Mouse (Mus musculus) olfactory bulb, adult 2 months (tissue): ENCODE data around the gene Akr1b7. TPM values are rescaled to one million over a fixed set of nuclear protein-coding genes. Genes with fewer than 3 reads are reported as not detected.
"Not testable (repeated sequence)": the region's sequence is repeated elsewhere in the genome, so short reads cannot be mapped to it uniquely, and the experiment has no call there.

Source experiments
- H3K27ac ChIP-seq: fragments of 200-500 bp; 2 replicates; pipeline ENCODE4 v1.5.1; 2012; ENCODE audit warnings: low read depth, low read length; ENCODE audit not compliant: insufficient read depth
- H3K4me1 ChIP-seq: fragments of 200-500 bp; 2 replicates; pipeline ENCODE4 v1.6.1; 2012; ENCODE audit warnings: low read length; ENCODE audit not compliant: control insufficient read depth, insufficient read depth
- H3K4me3 ChIP-seq: fragments of 200-500 bp; 2 replicates; pipeline ENCODE4 v1.5.1; 2012; ENCODE audit warnings: mild to moderate bottlenecking, low read depth, low read length, moderate library complexity; ENCODE audit not compliant: insufficient read depth
- CTCF ChIP-seq: fragments of 200-500 bp; IDR thresholded peaks from 2 replicates; pipeline ENCODE4 v1.5.1; 2012; ENCODE audit warnings: low read depth, mild to moderate bottlenecking, low read length, moderate library complexity; ENCODE audit not compliant: insufficient read depth
- POLR2A ChIP-seq: fragments of 200-500 bp; IDR thresholded peaks from 2 replicates; pipeline ENCODE4 v1.6.1; 2012; ENCODE audit warnings: mild to moderate bottlenecking, low read depth, low read length, moderate library complexity; ENCODE audit not compliant: insufficient read depth
- WGBS: fragments of 180-500 bp; shearing (Covaris S2); methylation state at CpG from one replicate; pipeline ENCODE4 v1.1.7; 2018; 5-methylcytosine and 5-hydroxymethylcytosine counted together
- polyA plus RNA-seq: library from polyadenylated mRNA; stranded (reverse); fragments of >200 nt; gene quantifications from 2 replicates; pipeline ENCODE4 v1.2.4, GENCODE M21; 2012; ENCODE audit warnings: low replicate concordance; ENCODE audit not compliant: missing spikeins, insufficient read depth, insufficient read length

Gene Akr1b7
- not detected in 2 replicates for polyA plus RNA-seq

- Histone ChIP-seq H3K4me3 (no peak within 1 kb of the TSS), H3K4me1 (no peaks in the 10 kb centered on the region), H3K27ac (no peak within 1 kb of the TSS)
- 73% methylated on average over 6 of the region's 6 CpGs for WGBS
- no peak for TF ChIP-seq CTCF
- no peak for TF ChIP-seq POLR2A
Measured at GRCm38 (mm10) chr6:34412023-34412422, at the start of gene Akr1b7. Gene Akr1b7, plus strand, starts transcription at chr6:34412334.

GRCm38 (mm10) chr6:34364217-34365136 lies 47.7 kb upstream of the Akr1b7 start:
- Histone ChIP-seq H3K27ac (no peak overlapping the region), H3K4me1 (no peaks in the 10 kb centered on the region), H3K4me3 (no peak overlapping the region)
- 82% methylated on average over 12 of the region's 12 CpGs for WGBS
- TF ChIP-seq POLR2A (no peak), CTCF (no peak)

DNA sequence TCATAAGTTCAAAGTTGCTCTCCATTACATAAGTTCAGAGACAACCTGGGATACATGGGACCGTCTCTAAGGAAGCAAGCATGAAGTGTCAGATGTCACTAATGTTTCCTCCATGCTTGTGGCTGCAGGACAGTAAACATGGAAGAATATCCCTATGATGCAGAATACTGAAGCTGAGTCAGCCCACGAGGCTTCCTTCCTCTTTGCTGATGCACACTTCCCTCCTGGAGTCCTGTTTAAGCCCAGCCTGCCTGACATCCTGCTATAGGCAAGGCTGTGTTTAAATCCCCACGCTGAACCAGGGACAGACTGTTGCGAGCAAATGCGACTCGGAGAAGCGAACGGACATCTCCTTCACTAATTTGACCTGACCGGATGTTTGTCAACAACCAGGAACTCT lies 44.1 kb upstream of the Akr1b7 start:
- Histone ChIP-seq H3K4me3 (no peak overlapping the region), H3K4me1 (no peaks in the 10 kb centered on the region), H3K27ac (no peak overlapping the region)
- WGBS, result 93% methylated on average over 9 of the region's 9 CpGs
- TF ChIP-seq POLR2A (no peak), CTCF (no peak)

DNA sequence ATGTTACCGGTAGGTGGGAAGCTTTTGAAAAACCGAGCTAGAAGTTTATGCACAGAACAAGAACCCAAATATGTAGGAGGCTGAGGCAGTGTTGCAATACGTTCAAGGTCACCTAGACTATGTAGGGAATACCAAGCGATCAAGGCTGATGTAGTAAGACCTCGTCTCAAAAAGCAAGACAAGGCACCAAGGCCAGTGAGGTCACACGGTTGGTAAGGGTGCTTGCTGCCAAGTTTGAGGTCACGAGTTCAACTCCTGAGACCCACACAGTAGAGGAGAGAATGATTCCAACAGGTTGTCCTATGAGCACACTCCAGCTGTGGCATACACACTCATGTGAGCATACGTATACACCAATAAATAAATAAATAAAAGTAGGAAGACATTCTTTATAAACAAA lies 42.1 kb upstream of the Akr1b7 start:
- H3K27ac ChIP-seq, result no peak overlapping the region
- 90% methylated on average over 8 of the region's 8 CpGs for WGBS
- no peak for TF ChIP-seq POLR2A

DNA sequence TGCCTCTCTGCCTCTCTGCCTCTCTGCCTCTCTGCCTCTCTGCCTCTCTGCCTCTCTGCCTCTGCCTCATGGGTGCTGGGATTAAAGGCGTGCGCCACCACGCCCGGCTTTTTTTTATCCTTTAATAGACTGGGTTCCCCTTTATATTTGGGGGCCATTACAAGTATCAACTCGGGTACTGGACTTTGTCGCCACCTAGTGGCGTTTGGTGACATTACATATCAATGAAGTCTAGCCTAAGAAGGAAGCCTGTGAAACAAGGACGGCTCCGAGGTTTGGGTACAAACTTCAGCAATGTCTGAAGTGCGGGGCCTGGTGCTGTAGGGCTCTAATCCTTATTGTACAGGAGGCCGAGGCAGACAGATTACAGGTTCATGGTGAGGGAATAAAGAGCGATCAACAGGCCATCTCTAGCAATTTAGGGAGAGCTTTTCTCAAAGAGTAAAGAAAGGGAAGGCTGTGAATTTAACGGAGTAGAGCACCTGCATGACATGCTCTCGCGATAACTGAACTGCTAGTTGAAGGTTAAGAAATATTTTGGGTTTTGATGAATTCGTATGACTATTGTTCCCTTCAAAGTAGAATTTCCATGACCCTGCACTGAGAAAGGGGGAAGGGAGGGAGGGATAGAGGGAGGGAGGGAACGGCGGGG lies 40.3 kb upstream of the Akr1b7 start:
- H3K4me3 ChIP-seq, result no peak overlapping the region
- TF ChIP-seq POLR2A (no peak), CTCF (no peak)
- no peak overlapping the region for H3K27ac ChIP-seq
- WGBS, result 23% methylated on average over 18 of the region's 18 CpGs
- no peaks in the 10 kb centered on the region for H3K4me1 ChIP-seq

More for the DNA sequence above, 42.1 kb upstream of the Akr1b7 start:
- H3K4me1 ChIP-seq, result no peaks in the 10 kb centered on the region
- no peak overlapping the region for H3K4me3 ChIP-seq

DNA sequence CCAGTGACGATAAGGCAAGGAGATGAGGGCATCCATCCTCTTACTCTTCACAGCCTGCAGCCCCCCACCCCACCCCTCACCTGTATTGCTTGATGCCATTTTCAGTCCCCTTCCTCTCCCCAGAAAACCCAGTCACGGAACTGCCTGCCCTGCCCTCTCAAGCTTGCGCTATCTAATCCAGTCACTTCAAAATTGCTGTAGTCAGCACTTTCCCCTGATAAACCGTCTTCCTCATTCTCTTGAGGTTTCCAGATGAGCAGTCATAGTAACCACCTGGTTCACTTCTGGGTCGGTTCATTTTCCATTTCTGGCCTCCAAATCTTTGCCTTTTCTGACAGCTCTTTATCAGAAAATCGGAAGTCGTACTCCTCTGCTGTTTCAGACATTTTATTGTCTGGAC lies 38.3 kb upstream of the Akr1b7 start:
- H3K4me3 ChIP-seq, result no peak overlapping the region
- H3K27ac ChIP-seq, result no peak overlapping the region
- WGBS, result 90% methylated on average over 7 of the region's 7 CpGs
- no peaks in the 10 kb centered on the region for H3K4me1 ChIP-seq
- no peak for TF ChIP-seq POLR2A
- no peak for TF ChIP-seq CTCF

GRCm38 (mm10) chr6:34375888-34376287 lies 36.2 kb upstream of the Akr1b7 start:
- WGBS, result 64% methylated on average over 5 of the region's 5 CpGs
- not testable (repeated sequence) for H3K4me3 ChIP-seq, H3K4me1 ChIP-seq, H3K27ac ChIP-seq

GRCm38 (mm10) chr6:34383401-34383800 lies 28.7 kb upstream of the Akr1b7 start:
- 42% methylated on average over 8 of the region's 8 CpGs for WGBS
- TF ChIP-seq POLR2A (no peak), CTCF (no peak)
- no peak overlapping the region for H3K27ac ChIP-seq
- peaks cover 7% of the 10 kb centered on the region; the same call in 1 of the 2 replicates for H3K4me1 ChIP-seq
- H3K4me3 ChIP-seq, result no peak overlapping the region

DNA sequence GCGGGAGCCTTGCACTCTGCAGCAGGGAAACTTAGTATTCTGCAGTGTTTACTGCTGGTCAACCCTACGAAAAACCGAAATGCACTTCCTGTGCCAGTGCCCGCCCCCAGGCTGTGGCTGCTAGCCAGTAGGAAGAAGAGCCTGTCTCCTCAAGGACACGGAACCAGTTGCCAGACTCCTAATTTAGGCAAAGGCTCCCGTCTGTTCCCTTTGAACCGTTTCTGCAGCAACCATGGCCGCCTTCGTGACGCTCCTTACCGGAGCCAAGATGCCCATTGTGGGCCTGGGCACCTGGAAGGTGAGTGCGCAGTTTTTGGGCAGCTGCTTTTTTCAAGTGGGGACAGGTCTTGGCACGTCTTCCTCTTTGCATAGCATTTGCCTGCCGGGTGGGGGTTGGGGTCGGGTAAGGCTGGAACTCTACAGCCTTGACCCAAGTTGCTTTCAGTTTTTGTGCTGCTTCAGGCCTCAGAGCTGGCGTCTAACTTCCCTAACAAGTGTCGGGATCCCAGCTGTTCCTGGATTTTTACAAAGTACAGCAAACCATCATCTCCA lies 27.9 kb upstream of the Akr1b7 start, which contains the start of gene Akr1b10:
Gene Akr1b10, plus strand, starts transcription at position 109 of the 552 bp plus-strand sequence.
- Histone ChIP-seq H3K4me1 (peaks cover 7% of the 10 kb centered on the region; the same call in 1 of the 2 replicates), H3K4me3 (peak within 1 kb of the TSS; percentile 63), H3K27ac (0 out of 2 replicates have a peak within 1 kb of the TSS, but pooled peaks have one; percentile 35)
- 2% methylated on average over 17 of the region's 17 CpGs for WGBS
- TF ChIP-seq POLR2A (no peak), CTCF (no peak)
